Mouse (Mus musculus) small intestine, adult 2 months (tissue): Measurements from ENCODE around the gene Cdh4.

Experiments used
- CTCF ChIP-seq: fragments of 200-500 bp; IDR thresholded peaks from 2 replicates; pipeline ENCODE4 v1.5.1; 2012; ENCODE audit warnings: low read depth, mild to moderate bottlenecking, control low read depth, inconsistent platforms, low read length, moderate library complexity, mixed read lengths; ENCODE audit not compliant: insufficient replicate concordance, insufficient read length; ENCODE audit errors: extremely low read depth
- POLR2A ChIP-seq: fragments of 200-500 bp; IDR thresholded peaks from 2 replicates; pipeline ENCODE4 v1.6.1; 2012; ENCODE audit warnings: low read depth, mild to moderate bottlenecking, control low read depth, inconsistent platforms, low read length, moderate library complexity

GRCm38 (mm10) chr2:179591661-179592060 is 149.4 kb downstream of the Cdh4 start:
- TF ChIP-seq CTCF (no peak), POLR2A (no peak)
